Mouse (Mus musculus): ENCODE measurements at regions not wholly inside any gene's neighbourhood (a gene's known extent, or its start where the extent isn't known, plus 50 kb on each side); places are given as distances from the start of the nearest gene placed in this dataset.
A peak's percentile ranks its signal among the peaks of the same experiment; 100 is the strongest.
"Not testable (repeated sequence)": the region's sequence is repeated elsewhere in the genome, so short reads cannot be mapped to it uniquely, and the experiment has no call there.

DNA sequence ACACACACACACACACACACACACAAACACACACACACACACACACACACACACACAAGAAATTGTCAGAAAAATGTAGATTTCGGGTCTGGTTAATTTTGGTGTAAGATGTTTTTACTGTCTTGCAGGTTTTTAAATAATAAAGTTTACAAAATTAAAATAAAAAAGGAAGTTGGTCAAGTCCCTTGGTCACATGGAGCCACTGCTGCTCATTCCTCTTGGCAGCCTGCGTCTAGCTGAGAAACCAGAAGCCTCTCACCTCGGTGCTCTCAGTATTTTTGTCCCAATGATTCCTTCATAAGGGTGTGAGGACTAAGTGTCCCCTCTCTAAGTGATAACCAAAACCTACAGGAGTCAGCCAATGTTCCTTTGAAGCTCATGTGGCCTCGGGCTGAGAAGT lies 76.8 kb upstream of the Smg1 start:
- DNase-seq (ENCODE audit: low spot score), result no peak

DNA sequence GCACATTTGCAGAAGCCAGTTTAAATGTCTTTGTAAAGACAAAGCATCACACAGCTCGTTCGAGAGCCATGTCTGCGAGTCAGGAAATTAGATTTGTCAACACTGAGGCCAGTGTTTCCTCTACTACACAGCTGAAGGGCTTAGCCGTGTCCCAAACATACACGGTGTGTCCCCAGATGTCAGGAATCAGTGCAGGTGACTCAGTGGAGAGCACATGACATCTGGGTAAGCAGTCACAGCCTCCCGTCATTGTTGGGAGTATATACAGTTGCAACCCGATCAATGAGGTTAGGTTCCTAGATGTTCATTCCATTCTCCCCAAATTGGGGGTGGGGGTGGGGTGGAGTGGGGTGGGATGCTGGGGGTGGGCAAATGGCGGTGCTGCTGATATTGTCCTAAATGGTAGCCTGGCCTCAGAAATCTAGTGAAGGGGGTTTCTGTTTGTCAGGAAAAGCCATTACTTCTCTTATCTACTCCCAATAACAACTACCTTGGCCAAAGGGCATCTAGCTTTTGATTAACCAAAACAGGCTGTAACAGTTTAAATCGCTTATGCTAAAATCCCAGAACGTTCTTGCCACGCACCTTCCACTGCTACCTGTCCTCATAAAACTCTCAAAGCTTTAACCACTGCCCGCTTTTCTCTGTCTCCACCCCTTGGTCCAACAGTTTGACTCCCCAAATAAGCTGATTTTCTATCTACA lies 75.1 kb upstream of the Smg1 start:
- no peak for DNase-seq (ENCODE audit: low spot score)

- DNase-seq (ENCODE audit: low spot score), result not testable (repeated sequence)
These were observed 71.4 kb upstream of the Smg1 start for GRCm38 (mm10) chr7:118314886-118315285.

- DNase-seq (ENCODE audit: low spot score), result no peak
These were observed 70.8 kb upstream of the Smg1 start for GRCm38 (mm10) chr7:118314228-118314658.

DNA sequence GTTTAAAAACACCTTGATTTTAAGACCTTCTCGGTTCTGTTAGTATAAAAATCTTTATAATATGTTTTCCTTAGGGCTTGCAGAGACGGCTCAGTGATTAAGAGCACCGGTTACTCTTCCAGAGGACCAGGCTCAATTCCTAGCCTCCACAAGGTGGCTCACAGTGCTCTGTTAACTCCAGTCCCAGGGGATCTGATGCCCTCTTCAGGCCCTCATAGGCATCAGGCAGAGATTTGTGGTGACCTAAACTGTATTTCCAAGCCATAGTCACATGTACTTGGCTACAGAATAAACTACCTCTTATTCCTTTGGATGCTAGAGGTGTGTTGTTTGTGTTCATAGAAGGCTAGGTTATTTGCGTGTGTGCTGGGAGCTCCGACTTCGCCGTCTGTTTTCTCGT lies 70.3 kb upstream of the Smg1 start:
- DNase-seq (ENCODE audit: low spot score), result no peak

GRCm38 (mm10) chr7:118309733-118310132 lies 66.3 kb upstream of the Smg1 start:
- no peak for DNase-seq (ENCODE audit: low spot score)

- no peak for DNase-seq (ENCODE audit: low spot score)
These were observed 65.4 kb upstream of the Smg1 start for GRCm38 (mm10) chr7:118308882-118309281.

DNA sequence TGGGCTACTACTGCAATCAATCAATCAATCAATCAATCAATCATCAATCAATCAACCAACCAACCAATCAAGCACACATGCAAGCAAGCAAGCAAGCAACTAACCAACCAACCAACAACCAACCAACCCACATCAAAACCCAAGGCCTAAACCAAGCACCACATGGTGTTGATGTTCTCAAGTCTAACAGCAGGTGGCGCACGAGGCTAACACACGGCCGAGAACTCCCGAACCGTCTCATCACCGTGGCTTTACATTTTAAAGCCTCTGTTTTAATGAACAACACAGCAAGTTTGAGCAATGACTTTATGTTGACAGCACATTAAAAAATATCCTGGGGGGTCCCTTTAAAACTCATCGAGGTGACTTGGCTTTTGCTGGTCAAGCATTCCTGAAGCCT lies 61.3 kb upstream of the Smg1 start:
- DNase-seq (ENCODE audit: low spot score), result peak; percentile 31

GRCm38 (mm10) chr7:118304338-118304737 lies 60.9 kb upstream of the Smg1 start:
- no peak for DNase-seq (ENCODE audit: low spot score)

- DNase-seq (ENCODE audit: low spot score), result no peak
These were observed 60.5 kb upstream of the Smg1 start for GRCm38 (mm10) chr7:118303921-118304320.

DNA sequence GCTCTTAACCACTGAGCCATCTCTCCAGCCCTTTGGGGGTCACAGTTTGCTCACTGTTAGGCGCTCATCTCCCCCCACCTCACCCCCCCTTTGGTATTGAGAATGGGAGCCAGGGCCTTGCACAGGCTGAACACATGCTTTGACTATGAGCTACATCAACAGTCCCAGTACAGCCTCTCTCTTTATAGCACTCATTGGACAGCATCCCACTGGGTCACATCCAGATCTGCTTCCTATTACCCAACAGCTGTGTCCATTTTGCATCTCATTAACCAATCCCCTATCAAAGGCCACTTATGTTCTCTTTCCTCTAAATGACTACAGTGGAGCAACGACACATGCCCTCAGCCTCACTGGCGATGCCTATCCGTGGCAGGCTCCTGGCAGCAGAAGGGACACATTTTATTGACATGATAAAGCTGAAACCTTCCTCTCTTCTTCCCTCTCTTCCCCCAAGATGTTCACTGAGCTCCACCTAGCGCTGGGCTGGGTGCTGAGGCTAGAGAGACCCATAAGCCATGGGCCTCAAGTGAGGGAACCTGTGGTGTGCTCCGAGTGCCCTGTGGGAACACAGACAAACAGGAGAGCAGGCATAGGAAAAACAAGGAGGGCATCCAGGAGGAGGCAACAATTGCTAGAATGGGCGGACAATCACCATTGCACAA lies 57.3 kb upstream of the Smg1 start:
- DNase-seq (ENCODE audit: low spot score), result no peak

- DNase-seq (ENCODE audit: low spot score), result peak; percentile 67
These were observed 54.1 kb upstream of the Smg1 start for GRCm38 (mm10) chr7:118297613-118298012.

DNA sequence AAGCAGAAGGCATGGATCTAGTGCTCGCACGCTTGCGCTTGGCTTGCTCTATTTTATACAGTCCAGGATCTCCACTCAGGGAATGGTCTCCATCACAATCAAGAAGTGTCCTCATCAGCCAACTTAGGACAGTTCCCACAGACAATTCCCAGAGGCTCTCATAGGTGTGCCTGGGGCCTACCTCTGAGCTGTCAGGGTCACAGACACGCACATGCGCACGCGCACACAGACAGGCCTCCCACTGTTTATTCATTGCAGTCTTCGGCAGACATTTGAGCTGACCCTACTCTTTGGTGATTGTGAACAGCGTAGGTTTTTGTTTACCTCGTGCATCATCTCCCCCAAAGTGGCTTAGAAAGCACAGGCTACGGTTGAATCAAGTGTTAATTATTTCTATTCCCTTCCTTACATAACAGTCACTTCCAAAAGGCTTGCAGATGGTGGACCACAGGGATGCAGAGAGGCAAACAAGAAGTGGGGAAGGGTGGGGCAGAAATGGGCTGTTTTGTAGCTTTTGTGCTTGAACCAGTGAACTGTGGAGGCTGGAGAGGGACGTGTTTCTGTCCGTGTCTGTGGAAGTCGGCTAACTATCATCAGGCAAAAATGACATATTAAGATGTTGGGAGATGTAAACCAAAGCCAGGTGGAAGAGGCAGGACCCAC lies 53.5 kb upstream of the Smg1 start:
- no peak for DNase-seq (ENCODE audit: low spot score)

DNA sequence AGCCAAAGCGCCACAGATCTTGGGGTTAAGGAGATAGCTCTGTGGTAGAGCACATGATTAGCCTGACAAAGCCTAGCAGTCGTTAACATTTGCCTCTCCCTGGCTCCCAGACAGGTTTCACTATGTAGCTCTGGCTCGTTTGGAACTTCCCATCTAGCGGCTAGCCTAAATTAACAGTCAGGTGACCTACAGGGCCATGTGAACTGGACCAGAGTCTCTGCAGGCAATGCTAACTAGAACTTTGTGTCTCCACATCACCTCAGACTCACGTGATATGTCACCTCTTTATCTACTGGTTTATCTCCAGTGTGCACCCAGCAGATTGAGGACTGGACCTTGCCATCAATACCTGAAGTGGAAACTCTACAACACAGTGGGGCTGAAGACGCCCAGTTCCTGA lies 52.4 kb upstream of the Smg1 start:
- DNase-seq (ENCODE audit: low spot score), result no peak

DNA sequence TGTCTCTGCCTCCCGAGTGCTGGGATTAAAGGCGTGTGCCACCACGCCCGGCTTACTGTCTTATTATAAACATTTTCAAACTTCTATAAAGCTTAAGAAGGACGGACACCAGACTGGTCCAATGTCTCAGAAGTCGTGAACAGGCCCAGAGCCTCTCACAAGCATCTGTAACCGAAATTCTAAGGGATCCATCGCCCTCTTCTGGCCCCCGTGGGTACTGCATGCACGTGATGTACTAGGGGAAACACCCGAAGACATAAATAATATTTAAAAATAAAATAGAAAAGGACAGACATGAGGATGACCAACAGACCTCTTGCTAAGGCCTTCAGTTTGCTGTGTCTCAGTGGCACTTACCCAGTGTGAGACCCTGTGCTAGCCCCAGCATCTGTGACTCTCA lies 51.8 kb upstream of the Smg1 start:
- no peak for DNase-seq (ENCODE audit: low spot score)

- DNase-seq (ENCODE audit: low spot score), result no peak
These were observed 51.2 kb upstream of the Smg1 start for GRCm38 (mm10) chr7:118294637-118295036.

All from ovary, postnatal 10 days (tissue).